Mouse (Mus musculus): ENCODE data around the gene Denr. TPM values are rescaled to one million over a fixed set of nuclear protein-coding genes. Genes with fewer than 3 reads are reported as not detected.

The Denr gene
- polyA plus RNA-seq, 1 experiment from 2014 or later, result 122 TPM

- 0 out of 2 replicates have a peak, but pooled peaks cover 3% of the 10 kb centered on the region for H3K4me1 ChIP-seq (replicated peaks; ENCODE audit: control insufficient read depth, insufficient read depth)
- no peak for ATAC-seq (ENCODE audit: low FRiP score, low TSS enrichment)
- WGBS, result under 1% methylated on average over 14 of the region's 14 CpGs
- TF ChIP-seq EP300 (optimal IDR thresholded peaks at IDR 0.05) (no peak), CTCF (IDR thresholded peaks at IDR 0.05; ENCODE audit: low read depth) (no peak)
- peak overlapping the region; percentile 88 for H3K4me2 ChIP-seq (replicated peaks; ENCODE audit: low read depth)
- H3K9ac ChIP-seq (ENCODE audit: low read length), result peak overlapping the region; percentile 79
- H3K27me3 ChIP-seq (ENCODE audit: control insufficient read depth, insufficient read depth, low read length), result no peaks in the 10 kb centered on the region
- H3K36me3 ChIP-seq (ENCODE audit: control insufficient read depth, insufficient read depth, low read length), result no peaks in the 10 kb centered on the region
- peak overlapping the region; percentile 94 for H3K27ac ChIP-seq (replicated peaks)
- no peak for DNase-seq (ENCODE audit: low spot score)
- H3K4me3 ChIP-seq (ENCODE audit: low read depth, low read length), result peak overlapping the region; percentile 65
- H3K9me3 ChIP-seq (ENCODE audit: control insufficient read depth, low read length), result no peaks in the 10 kb centered on the region
Measured at GRCm38 (mm10) chr5:123974179-123974485, 67.2 kb downstream of the Denr start.

GRCm38 (mm10) chr5:123974616-123975111 lies 67.7 kb downstream of the Denr start:
- TF ChIP-seq CTCF (IDR thresholded peaks at IDR 0.05; ENCODE audit: low read depth) (no peak), EP300 (optimal IDR thresholded peaks at IDR 0.05) (peak; percentile 20)
- Histone ChIP-seq H3K27ac (replicated peaks) (peak overlapping the region; percentile 94), H3K27me3 (ENCODE audit: control insufficient read depth, insufficient read depth, low read length) (no peaks in the 10 kb centered on the region), H3K9ac (ENCODE audit: low read length) (0 out of 2 replicates have a peak overlapping the region, but pooled peaks have one; percentile 23), H3K36me3 (ENCODE audit: control insufficient read depth, insufficient read depth, low read length) (no peaks in the 10 kb centered on the region), H3K9me3 (ENCODE audit: control insufficient read depth, low read length) (no peaks in the 10 kb centered on the region), H3K4me2 (replicated peaks; ENCODE audit: low read depth) (peak overlapping the region; percentile 88), H3K4me3 (ENCODE audit: low read depth, low read length) (peak overlapping the region; percentile 65), H3K4me1 (replicated peaks; ENCODE audit: control insufficient read depth, insufficient read depth) (0 out of 2 replicates have a peak, but pooled peaks cover 3% of the 10 kb centered on the region)
- ATAC-seq (ENCODE audit: low FRiP score, low TSS enrichment), result no peak
- WGBS, result 14% methylated on average over 11 of the region's 11 CpGs
- DNase-seq (ENCODE audit: low spot score), result peak; percentile 50

- H3K27ac ChIP-seq (replicated peaks), result peak overlapping the region; percentile 94
- ATAC-seq (ENCODE audit: low FRiP score, low TSS enrichment) (peak; percentile 81), DNase-seq (ENCODE audit: low spot score) (peak; percentile 85)
- H3K36me3 ChIP-seq (ENCODE audit: control insufficient read depth, insufficient read depth, low read length), result no peaks in the 10 kb centered on the region
- H3K4me2 ChIP-seq (replicated peaks; ENCODE audit: low read depth), result peak overlapping the region; percentile 88
- 46% methylated on average over 6 of the region's 6 CpGs for WGBS
- 0 out of 2 replicates have a peak, but pooled peaks cover 3% of the 10 kb centered on the region for H3K4me1 ChIP-seq (replicated peaks; ENCODE audit: control insufficient read depth, insufficient read depth)
- peak overlapping the region; percentile 10; the same call in 1 of the 2 replicates for H3K4me3 ChIP-seq (ENCODE audit: low read depth, low read length)
- TF ChIP-seq CTCF (IDR thresholded peaks at IDR 0.05; ENCODE audit: low read depth) (no peak), EP300 (optimal IDR thresholded peaks at IDR 0.05) (no peak)
- no peaks in the 10 kb centered on the region for H3K27me3 ChIP-seq (ENCODE audit: control insufficient read depth, insufficient read depth, low read length)
- H3K9ac ChIP-seq (ENCODE audit: low read length), result no peak overlapping the region; the same call in 1 of the 2 replicates
- no peaks in the 10 kb centered on the region for H3K9me3 ChIP-seq (ENCODE audit: control insufficient read depth, low read length)
Measured at GRCm38 (mm10) chr5:123975668-123976180, 68.7 kb downstream of the Denr start.

GRCm38 (mm10) chr5:123977231-123977630 lies 70.3 kb downstream of the Denr start:
- 37% methylated on average over 3 of the region's 3 CpGs for WGBS
- ATAC-seq (ENCODE audit: low FRiP score, low TSS enrichment) (no peak), DNase-seq (ENCODE audit: low spot score) (no peak)
- TF ChIP-seq CTCF (IDR thresholded peaks at IDR 0.05; ENCODE audit: low read depth) (no peak), EP300 (optimal IDR thresholded peaks at IDR 0.05) (no peak)
- Histone ChIP-seq H3K4me1 (replicated peaks; ENCODE audit: control insufficient read depth, insufficient read depth) (0 out of 2 replicates have a peak, but pooled peaks cover 3% of the 10 kb centered on the region), H3K4me3 (ENCODE audit: low read depth, low read length) (no peak overlapping the region), H3K9me3 (ENCODE audit: control insufficient read depth, low read length) (no peaks in the 10 kb centered on the region), H3K4me2 (replicated peaks; ENCODE audit: low read depth) (no peak overlapping the region), H3K27ac (replicated peaks) (peak overlapping the region; percentile 74), H3K27me3 (ENCODE audit: control insufficient read depth, insufficient read depth, low read length) (no peaks in the 10 kb centered on the region), H3K9ac (ENCODE audit: low read length) (no peak overlapping the region), H3K36me3 (ENCODE audit: control insufficient read depth, insufficient read depth, low read length) (no peaks in the 10 kb centered on the region)

- WGBS, result 54% methylated on average over 5 of the region's 5 CpGs
- no peak overlapping the region for H3K4me3 ChIP-seq (ENCODE audit: low read depth, low read length)
- TF ChIP-seq CTCF (IDR thresholded peaks at IDR 0.05; ENCODE audit: low read depth) (no peak), EP300 (optimal IDR thresholded peaks at IDR 0.05) (no peak)
- DNase-seq (ENCODE audit: low spot score) (no peak), ATAC-seq (ENCODE audit: low FRiP score, low TSS enrichment) (no peak)
- H3K27ac ChIP-seq (replicated peaks), result peak overlapping the region; percentile 74
- H3K4me2 ChIP-seq (replicated peaks; ENCODE audit: low read depth), result no peak overlapping the region
- H3K9me3 ChIP-seq (ENCODE audit: control insufficient read depth, low read length), result no peaks in the 10 kb centered on the region
- H3K4me1 ChIP-seq (replicated peaks; ENCODE audit: control insufficient read depth, insufficient read depth), result 0 out of 2 replicates have a peak, but pooled peaks cover 3% of the 10 kb centered on the region
- no peak overlapping the region for H3K9ac ChIP-seq (ENCODE audit: low read length)
- no peaks in the 10 kb centered on the region for H3K36me3 ChIP-seq (ENCODE audit: control insufficient read depth, insufficient read depth, low read length)
- no peaks in the 10 kb centered on the region for H3K27me3 ChIP-seq (ENCODE audit: control insufficient read depth, insufficient read depth, low read length)
Measured at GRCm38 (mm10) chr5:123978131-123978530, 71.2 kb downstream of the Denr start.

Other genes starting within 250 kb of the Denr start
- gene Clip1, start 222.6 kb upstream of the Denr start, polyA plus RNA-seq (2015; fragmentation: Nextera tagmentation; extraction: Ambion mirVana), result 36.1 and 41.4 TPM in 2 replicates
- gene Zcchc8, start 186.1 kb upstream of the Denr start, polyA plus RNA-seq (2015; fragmentation: Nextera tagmentation; extraction: Ambion mirVana), result 26.1 and 27.3 TPM in 2 replicates
- 59.5 and 67.8 TPM in 2 replicates for gene Rsrc2, start 157.8 kb upstream of the Denr start, polyA plus RNA-seq (2015; fragmentation: Nextera tagmentation; extraction: Ambion mirVana)
- gene Kntc1, start 157.5 kb upstream of the Denr start, polyA plus RNA-seq (2015; fragmentation: Nextera tagmentation; extraction: Ambion mirVana), result 3.9 and 4.9 TPM in 2 replicates
- 24.0 and 26.8 TPM in 2 replicates for gene Hcar2, start 41.7 kb upstream of the Denr start, polyA plus RNA-seq (2015; fragmentation: Nextera tagmentation; extraction: Ambion mirVana)
- 4.9 and 6.0 TPM in 2 replicates for gene Hcar1, start 27.2 kb upstream of the Denr start, polyA plus RNA-seq (2015; fragmentation: Nextera tagmentation; extraction: Ambion mirVana)
- 0.56 and 0.91 TPM in 2 replicates for gene Gm43518, start 20.2 kb downstream of the Denr start, polyA plus RNA-seq (2015; fragmentation: Nextera tagmentation; extraction: Ambion mirVana)
- 5.4 TPM in 2 replicates for gene Ccdc62, start 23.5 kb downstream of the Denr start, polyA plus RNA-seq (2015; fragmentation: Nextera tagmentation; extraction: Ambion mirVana)
- 31.2 and 32.2 TPM in 2 replicates for gene Hip1r, start 66.5 kb downstream of the Denr start, polyA plus RNA-seq (2015; fragmentation: Nextera tagmentation; extraction: Ambion mirVana)
- 31.0 and 35.8 TPM in 2 replicates for gene Vps37b, start 125.1 kb downstream of the Denr start, polyA plus RNA-seq (2015; fragmentation: Nextera tagmentation; extraction: Ambion mirVana)
- 7.7 and 8.2 TPM in 2 replicates for gene Abcb9, start 188.6 kb downstream of the Denr start, polyA plus RNA-seq (2015; fragmentation: Nextera tagmentation; extraction: Ambion mirVana)
- 19.0 and 21.0 TPM in 2 replicates for gene Ogfod2, start 205.1 kb downstream of the Denr start, polyA plus RNA-seq (2015; fragmentation: Nextera tagmentation; extraction: Ambion mirVana)
- 77.1 and 78.9 TPM in 2 replicates for gene Arl6ip4, start 208.9 kb downstream of the Denr start, polyA plus RNA-seq (2015; fragmentation: Nextera tagmentation; extraction: Ambion mirVana)

All from stomach, postnatal 0 days (tissue).